Mouse (Mus musculus): ENCODE results near the gene Gm21188.
"Not testable (repeated sequence)": the region's sequence is repeated elsewhere in the genome, so short reads cannot be mapped to it uniquely, and the experiment has no call there.

Gm21188 gene

DNA sequence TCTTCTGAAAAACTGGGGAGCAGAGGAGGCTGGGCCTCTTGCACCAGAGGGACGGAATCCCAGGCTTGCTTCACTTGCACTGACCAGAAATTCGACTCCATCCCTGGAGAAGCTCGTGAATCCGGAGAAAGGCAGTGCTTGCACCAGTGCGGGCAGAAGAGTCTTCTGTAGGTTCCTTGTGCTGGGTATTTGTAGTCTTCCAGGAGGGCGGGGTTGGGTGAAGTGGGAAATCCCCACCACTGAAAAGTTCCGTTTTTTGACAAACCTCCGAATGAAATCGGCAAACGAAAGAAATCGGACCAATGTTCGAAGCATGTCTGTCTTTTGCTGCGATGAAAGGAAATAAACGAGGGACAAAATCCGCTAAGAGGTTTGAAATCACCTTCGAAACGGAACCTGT lies 25.1 kb downstream of the Gm21188 start, which contains the start of gene Gm36079:
Gene Gm36079 (minus strand): TSS at position 101 of the 400 bp plus-strand sequence.
- in situ Hi-C loops (cut with MboI, MseI), result not testable (repeated sequence)

DNA sequence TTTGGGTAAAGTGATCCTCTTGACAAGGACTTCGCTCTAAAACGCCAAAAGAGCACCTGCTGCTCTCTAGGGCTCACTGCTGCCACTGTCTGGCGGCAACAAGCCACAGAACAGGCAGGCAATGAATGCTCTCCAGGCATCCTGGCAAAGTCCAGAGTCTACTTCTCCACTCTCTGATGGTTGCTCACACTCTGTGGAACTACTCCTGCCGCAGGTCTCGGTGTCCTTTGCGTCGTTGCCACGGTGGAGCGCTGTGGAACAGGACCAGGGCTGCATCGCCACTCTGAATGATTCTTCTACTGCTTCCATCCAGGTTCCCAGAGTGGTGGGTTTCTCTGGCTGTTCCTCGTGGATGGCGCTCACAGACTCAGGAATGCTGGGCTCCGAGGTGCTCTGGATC lies 25.6 kb downstream of the Gm21188 start:
- in situ Hi-C loops (cut with MboI, MseI), result not testable (repeated sequence)

DNA sequence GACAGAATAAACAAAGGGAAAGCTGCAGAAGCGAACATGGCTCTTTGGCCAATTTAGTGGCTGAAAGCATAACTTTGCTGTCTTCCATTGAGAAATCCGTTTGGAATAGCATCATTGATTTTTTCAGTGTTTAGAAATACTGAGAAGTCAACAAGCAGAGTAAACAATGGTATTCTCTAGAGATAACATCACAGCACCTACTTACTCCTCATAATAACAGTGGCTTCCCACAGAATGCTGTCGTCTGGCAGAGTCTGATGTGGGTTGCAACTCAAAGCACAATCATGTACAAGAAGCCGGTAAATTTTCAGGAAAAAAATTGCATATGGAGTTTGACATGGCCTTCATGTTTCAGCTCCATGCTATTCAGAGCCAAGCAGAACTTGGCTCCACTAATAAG lies 26.4 kb downstream of the Gm21188 start:
- in situ Hi-C loops (cut with MboI, MseI), result not testable (repeated sequence)

DNA sequence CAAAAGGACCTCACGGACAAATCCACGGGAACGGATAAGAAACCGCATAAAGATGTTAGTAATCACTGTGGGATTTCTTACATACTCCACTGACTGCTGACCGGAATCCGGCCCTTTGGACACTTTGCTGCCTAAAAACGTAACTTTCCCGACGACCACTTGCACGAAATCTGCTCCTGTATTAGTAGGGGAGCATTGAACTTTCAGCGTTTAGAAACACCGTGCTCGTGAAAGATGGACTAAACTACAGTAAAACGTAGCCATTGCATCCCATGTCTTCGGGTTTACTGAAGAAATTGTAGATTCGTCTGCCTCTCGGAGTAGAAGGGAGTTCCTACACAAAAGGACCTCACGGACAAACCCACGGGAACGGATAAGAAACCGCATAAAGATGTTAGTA lies 27.0 kb downstream of the Gm21188 start:
- in situ Hi-C loops (cut with MboI, MseI), result not testable (repeated sequence)

DNA sequence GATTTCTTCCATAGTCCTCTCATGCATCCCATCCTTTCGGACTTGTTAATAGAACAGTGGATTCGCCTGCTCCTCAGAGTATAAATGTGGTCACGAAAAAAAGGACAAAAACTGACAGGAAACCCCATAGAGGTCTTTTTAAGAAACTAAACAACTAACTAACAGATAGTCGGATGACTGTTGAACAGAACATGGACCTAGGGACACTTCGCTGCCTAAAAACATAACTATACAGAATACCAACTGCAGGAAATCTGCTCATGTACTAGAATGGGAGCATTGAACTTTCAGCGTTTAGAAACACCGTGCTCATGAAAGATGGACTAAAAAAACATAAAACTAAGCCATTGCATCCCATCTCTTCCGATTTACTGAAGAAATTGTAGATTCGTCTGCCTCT lies 27.4 kb downstream of the Gm21188 start:
- in situ Hi-C loops (cut with MboI, MseI), result not testable (repeated sequence)

DNA sequence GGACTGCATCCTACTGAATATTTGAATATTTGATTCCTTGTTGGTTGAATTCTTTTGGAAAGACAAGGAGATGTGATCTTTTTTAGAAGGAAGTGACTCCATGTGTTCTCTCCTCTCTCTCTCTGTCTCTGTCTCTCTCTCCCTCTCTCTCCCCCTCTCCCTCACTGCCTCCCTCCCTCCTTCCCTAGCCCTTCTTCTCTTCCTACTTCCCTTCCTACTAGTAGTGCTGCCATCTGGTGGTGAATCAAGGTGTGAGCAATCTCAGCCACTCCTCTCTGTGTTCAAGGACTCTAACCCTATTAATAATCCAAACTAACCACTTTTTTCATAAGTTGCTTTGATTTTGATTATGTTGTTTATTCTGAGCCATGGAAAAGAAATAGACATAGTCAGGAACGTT lies 30.5 kb downstream of the Gm21188 start:
- in situ Hi-C loops (cut with MboI, MseI), result not testable (repeated sequence)

DNA sequence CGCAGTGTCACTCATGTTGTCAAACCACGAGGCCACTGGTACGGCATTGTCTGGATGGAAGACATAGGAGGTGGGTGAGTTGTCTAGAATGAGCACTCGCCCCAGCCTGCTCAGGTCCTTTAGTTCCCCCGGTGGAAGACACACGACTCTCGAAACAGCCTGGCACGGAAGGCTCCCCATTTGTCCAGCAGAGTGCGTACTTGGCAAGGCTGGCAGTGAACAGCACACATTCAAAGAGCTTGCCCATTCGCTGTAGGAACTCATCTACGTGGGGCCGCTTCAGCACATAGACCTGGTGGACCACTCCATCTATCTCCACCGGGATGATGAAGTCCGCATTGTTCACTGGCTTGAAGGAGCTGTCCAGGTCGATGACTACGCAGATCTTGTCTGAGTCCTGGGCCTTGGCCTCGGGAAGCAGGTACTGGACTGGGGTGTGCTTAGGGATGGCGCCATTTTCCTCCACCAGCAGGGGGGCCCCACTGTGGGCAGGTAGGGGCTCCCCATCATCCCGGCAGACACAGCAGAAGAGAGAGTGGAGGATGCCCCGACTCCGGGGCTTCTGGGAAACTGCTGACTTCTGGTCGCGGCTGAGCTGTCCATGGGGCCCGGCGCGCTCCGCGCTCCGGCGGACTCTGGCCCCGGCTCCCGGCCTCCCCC lies 36.5 kb downstream of the Gm21188 start:
- in situ Hi-C loops (cut with MboI, MseI), result not testable (repeated sequence)

DNA sequence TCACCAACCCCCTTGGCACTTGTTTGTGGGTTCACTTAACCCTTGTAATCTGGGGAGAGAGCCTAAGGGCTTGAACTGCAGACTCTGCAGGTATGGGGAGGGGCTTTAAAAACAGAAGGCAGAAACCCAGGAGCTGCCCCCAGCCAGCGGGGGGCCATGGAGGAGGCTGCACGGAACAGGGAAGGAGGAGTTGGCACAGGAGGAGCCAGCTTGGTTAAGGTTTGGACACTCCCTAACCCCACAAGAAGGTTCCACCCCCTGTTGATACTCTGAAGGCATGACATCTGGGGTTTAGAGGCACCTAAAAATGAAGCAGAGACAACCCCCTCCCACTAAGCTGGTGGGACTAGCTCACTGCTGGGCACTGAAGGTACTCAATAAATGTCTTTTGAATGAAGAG lies 38.0 kb downstream of the Gm21188 start:
- in situ Hi-C loops (cut with MboI, MseI), result not testable (repeated sequence)

DNA sequence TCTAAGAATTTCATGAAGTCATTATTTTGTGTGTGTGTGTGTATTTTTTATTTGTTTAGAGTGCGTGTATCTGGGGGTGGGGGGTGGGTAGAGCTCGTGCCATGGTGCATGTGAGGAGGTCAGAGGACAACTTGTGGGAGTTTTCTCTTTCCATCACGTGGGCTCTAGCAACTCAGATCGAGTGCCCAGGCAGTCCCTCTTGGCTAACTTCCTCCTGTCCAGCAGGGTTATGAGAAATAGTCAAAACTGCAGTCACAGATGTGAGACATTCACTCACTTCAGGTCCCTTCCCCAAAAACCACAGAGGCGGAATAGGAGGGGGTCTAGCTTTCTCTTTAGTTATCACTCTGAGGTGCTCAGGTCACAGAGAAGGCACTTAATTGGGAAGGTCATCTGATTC lies 38.5 kb downstream of the Gm21188 start:
- in situ Hi-C loops (cut with MboI, MseI), result not testable (repeated sequence)

DNA sequence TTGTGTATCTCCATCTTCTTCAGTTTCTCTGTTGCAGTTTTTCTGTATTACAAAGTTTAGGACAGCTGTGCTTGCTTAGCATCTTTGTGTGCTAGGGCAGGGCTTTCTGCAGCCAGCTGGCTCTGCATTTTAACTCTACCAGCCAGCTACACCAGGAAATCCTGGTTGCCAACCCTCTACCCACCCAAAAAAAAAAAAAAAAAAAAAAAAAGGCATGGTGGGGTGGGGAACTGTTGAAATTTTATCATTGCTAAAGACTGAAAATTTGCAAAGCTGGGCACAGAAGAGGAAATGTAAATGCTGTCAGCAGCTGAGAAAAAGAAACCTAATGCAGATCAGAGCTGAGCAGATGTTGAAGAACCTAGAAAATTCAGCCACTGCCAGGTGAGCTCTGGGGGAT lies 41.9 kb downstream of the Gm21188 start:
- in situ Hi-C loops (cut with MboI, MseI), result not testable (repeated sequence)

DNA sequence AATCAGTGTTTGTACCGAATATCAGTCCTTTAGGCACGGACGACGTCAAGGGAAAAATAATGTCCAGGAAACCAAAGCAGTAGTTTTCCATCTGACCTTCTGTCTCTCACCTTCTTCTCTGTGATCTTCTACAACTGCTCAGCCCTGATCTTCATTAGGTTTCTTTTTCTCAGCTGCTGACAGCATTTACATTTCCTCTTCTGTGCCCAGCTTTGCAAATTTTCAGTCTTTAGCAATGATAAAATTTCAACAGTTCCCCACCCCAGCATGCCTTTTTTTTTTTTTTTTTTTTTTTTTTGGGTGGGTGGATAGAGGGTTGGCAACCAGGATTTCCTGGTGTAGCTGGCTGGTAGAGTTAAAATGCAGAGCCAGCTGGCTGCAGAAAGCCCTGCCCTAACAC lies 52.8 kb downstream of the Gm21188 start:
- in situ Hi-C loops (cut with MboI, MseI), result not testable (repeated sequence)

DNA sequence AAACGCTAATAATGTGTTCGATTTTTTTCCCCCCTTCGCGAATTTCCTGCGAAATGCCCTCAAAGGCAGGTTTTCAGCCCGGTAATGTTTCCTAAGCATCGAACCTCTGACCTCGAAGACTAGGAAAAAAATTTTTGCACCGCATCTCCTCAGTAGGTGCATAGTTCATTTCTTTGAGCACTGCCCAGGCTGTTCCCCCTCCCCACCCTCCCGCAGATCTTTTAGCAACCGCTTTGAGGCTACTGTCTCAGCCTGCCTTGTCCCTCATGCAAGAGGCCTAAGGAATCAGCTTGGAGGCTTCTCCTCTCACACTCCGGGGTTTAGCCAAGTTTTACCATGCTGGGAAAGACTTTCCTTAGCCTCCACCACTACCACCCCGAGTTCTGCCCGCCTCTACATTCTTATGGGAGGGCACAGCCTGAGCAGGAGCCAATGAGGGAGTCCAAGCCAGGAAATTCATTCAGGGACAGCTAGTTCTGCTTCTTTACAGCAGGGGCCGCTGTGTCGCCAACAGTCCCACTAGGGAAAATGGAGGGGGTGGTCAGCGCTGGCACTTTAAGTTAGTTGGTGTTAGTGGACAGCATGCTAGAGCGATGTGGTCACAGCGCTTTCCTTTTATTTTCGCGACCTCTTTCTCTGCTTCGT lies 53.4 kb downstream of the Gm21188 start:
- in situ Hi-C loops (cut with MboI, MseI), result not testable (repeated sequence)

DNA sequence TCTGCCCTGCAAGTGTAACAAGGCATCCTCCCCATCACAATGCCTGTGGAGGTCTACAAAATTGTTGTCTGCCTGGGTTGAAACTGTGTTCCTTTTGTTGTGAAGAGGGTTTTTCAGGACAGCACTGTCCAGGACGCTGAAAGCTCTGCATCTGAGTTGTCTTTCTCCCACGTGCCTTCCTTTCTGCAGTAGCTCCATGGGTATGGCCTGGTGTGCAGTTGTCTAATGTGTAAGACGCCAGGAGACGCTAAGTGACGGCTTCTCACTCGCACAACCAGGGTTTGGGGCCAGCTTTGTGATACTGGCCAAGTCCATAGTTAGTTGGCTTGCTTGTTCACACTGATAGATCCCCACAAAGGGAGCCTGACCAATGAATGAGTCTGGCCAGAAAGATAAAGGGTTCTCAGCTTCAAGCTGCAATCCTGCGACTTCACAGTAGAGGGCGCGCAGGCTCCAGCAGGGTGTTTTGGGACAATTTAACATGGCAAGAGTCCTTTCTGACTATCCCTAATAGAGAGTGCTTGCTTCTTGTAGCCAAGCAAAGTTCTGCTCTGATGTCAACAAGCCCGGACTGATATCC lies 60.0 kb downstream of the Gm21188 start:
- in situ Hi-C loops (cut with MboI, MseI), result not testable (repeated sequence)

DNA sequence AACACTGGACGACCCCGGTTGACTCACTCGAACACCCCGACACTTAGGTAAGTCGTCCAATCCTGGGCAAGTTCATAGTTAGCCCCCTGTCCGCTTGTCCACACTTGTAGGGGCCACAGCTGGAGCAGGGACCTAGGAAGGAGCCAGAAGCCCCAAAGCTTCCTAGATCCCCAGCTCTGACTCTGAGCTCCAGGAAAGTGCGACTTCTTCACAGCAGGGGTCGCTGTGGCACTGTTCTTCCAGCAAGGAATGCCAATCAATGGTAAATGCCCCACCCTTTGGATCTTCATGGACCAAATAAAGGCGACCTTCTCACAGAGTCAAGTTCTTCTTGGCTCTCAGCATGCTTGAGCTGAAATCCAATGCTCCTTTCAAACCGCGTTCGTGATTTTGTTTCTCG lies 60.7 kb downstream of the Gm21188 start:
- in situ Hi-C loops (cut with MboI, MseI), result not testable (repeated sequence)
